Mouse (Mus musculus): ENCODE results near the gene Dvl1. TPM values are rescaled to one million over a fixed set of nuclear protein-coding genes. Genes with fewer than 3 reads are reported as not detected.

Gene Dvl1
- polyA plus RNA-seq, 1 experiment from 2014 or later = 32.1 TPM

DNA sequence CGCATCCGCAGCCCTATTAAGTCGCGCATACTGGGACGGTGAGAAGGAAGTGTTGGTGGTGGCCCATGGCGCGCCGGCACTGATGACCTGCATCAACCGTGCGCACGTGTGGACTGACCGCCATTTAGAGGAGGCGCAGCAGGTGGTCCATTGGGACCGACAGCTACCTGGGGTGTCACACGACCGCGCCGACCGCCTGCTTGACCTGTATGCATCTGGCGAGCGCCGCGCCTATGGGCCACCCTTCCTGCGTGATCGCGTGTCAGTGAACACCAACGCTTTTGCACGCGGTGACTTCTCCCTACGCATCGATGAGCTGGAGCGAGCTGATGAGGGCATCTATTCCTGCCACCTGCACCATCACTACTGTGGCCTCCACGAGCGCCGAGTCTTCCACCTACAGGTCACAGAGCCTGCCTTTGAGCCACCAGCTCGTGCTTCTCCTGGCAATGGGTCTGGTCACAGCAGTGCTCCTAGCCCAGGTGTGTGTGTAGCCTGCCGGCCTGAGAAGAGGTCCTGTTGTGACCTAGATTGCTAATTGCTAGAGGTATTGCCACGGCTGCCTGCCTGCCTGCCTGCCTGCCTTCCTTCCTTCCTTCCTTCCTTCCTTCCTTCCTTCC lies 5.4 kb upstream of the Dvl1 start:
- Histone ChIP-seq H3K9ac (0 out of 2 replicates have a peak overlapping the region, but pooled peaks have one; percentile 36), H3K9me3 (no peaks in the 10 kb centered on the region), H3K4me2 (replicated peaks) (peak overlapping the region; percentile 63), H3K27me3 (replicated peaks) (peaks cover 13% of the 10 kb centered on the region), H3K4me1 (peaks cover 25% of the 10 kb centered on the region), H3K36me3 (no peaks in the 10 kb centered on the region), H3K4me3 (0 out of 2 replicates have a peak overlapping the region, but pooled peaks have one; percentile 26), H3K27ac (no peak overlapping the region)
- WGBS = 29% methylated on average over 38 of the region's 38 CpGs
- no peak for ATAC-seq (ENCODE audit: low FRiP score, low read depth)

- Histone ChIP-seq H3K36me3 (no peaks in the 10 kb centered on the region), H3K27me3 (replicated peaks) (peaks cover 13% of the 10 kb centered on the region), H3K9ac (no peak overlapping the region), H3K27ac (no peak overlapping the region), H3K4me1 (peaks cover 33% of the 10 kb centered on the region), H3K4me3 (no peak overlapping the region), H3K9me3 (no peaks in the 10 kb centered on the region), H3K4me2 (replicated peaks) (no peak overlapping the region)
- WGBS = 90% methylated on average over 5 of the region's 5 CpGs
- no peak for ATAC-seq (ENCODE audit: low FRiP score, low read depth)
Observed at GRCm38 (mm10) chr4:155843231-155843630, 4.0 kb upstream of the Dvl1 start.

DNA sequence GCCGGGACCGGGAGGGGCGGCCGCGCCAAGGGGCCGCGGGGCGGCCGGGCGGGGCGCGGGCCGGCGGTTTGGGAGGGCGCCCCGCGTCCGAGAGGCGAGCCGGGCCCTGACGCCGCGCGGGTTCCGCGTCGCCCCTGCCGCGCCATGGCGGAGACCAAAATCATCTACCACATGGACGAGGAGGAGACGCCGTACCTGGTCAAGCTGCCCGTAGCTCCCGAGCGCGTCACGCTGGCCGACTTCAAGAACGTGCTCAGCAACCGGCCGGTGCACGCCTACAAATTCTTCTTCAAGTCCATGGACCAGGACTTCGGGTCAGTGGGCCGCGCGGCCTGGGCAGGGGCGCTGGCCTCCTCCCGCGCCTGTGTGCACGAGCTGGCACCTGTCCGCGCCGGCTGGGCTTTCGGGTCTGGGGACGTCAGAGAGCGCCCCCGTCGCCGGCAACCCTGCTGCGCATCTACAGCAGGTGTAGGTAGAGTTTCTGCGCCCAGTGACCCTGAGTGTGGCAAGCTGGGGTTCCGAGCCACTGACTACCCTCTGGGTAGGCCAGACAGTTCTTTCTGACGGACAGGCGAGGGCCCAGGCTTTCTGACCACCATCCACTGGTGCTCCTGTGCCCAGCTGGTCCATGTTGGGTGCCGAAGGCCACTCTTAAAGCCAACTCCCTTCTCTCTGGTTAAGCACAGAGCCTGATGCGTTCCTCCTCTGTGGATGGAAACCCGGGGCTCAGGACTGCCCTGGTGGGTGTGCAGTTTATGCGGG lies 570 bp downstream of the Dvl1 start:
- peak overlapping the region; percentile 84 for H3K4me3 ChIP-seq
- H3K9ac ChIP-seq = peak overlapping the region; percentile 80
- H3K4me2 ChIP-seq (replicated peaks) = peak overlapping the region; percentile 88
- no peaks in the 10 kb centered on the region for H3K9me3 ChIP-seq
- whole genome bisulfite sequencing = 2% methylated on average over 69 of the region's 69 CpGs
- no peaks in the 10 kb centered on the region for H3K36me3 ChIP-seq
- peaks cover 27% of the 10 kb centered on the region for H3K4me1 ChIP-seq
- 0 out of 2 replicates have a peak overlapping the region, but pooled peaks have one; percentile 20 for H3K27ac ChIP-seq
- peak; percentile 56 for ATAC-seq (ENCODE audit: low FRiP score, low read depth)
- no peaks in the 10 kb centered on the region for H3K27me3 ChIP-seq (replicated peaks)

- no peaks in the 10 kb centered on the region for H3K27me3 ChIP-seq (replicated peaks)
- 67% methylated on average over 7 of the region's 7 CpGs for WGBS
- peaks cover 27% of the 10 kb centered on the region for H3K4me1 ChIP-seq
- no peaks in the 10 kb centered on the region for H3K9me3 ChIP-seq
- H3K4me2 ChIP-seq (replicated peaks) = peak overlapping the region; percentile 88
- peaks cover 5% of the 10 kb centered on the region for H3K36me3 ChIP-seq
- H3K9ac ChIP-seq = peak overlapping the region; percentile 80
- H3K27ac ChIP-seq = no peak overlapping the region
- no peak for ATAC-seq (ENCODE audit: low FRiP score, low read depth)
- H3K4me3 ChIP-seq = peak overlapping the region; percentile 84
Observed at GRCm38 (mm10) chr4:155848434-155849095, 1.4 kb downstream of the Dvl1 start.

DNA sequence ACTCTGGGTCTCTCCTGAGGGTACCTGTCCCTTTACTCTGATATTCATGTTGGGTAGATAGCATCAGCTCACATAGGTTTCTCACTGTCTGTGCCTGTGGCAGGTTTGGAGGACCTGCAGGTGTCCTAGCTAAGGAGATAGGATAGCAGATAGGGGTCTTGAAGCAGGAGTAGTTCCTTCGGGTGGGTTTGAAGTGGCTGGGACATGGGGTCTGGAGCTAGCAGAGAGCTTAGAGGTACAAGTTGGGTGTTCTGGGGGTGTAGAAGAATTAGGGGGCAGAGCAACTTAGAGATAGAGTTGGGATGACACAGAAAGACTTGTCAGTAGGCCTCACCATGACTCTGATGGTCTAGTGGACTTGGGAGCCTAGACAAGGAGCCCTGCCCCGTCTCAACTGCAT lies 2.2 kb downstream of the Dvl1 start:
- Histone ChIP-seq H3K4me1 (peaks cover 27% of the 10 kb centered on the region), H3K4me2 (replicated peaks) (peak overlapping the region; percentile 88; the same call in 1 of the 2 replicates), H3K9me3 (no peaks in the 10 kb centered on the region), H3K27me3 (replicated peaks) (no peaks in the 10 kb centered on the region), H3K4me3 (no peak overlapping the region), H3K36me3 (peaks cover 13% of the 10 kb centered on the region), H3K27ac (no peak overlapping the region), H3K9ac (no peak overlapping the region)
- ATAC-seq (ENCODE audit: low FRiP score, low read depth) = no peak
- 88% methylated on average over 2 of the region's 2 CpGs for WGBS

DNA sequence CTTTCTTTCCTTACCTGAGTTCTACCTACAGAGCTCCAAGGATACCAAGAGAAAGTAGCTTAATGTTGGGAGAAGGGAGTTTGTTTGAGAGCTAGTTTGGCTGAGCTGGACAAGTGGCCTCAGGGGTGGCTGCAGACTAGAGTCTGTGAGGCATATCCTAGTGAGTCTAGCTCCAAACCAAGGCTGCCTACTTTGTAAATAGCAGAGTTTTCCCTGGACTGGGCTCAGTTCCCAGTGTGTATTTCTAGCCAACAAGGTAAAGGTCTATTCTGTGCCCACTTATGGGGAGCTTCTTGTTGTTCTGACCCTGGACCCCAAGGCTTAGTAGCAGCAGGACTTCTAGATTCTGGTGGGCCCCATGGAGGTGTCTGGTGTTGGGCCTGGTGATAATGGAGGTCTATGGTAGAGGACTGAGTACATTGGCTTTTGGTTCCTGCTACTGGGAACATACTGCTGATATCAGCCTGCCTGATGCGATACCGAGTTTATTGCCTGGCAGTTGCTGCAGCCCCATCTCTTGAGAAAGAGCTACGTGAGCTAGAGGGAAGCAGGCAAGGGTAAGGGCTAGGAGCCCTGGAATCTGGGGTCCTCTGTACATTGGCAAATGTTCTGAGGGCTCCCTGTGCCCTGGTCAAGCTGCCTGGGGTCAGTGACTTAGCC lies 2.7 kb downstream of the Dvl1 start:
- Histone ChIP-seq H3K27me3 (replicated peaks) (no peaks in the 10 kb centered on the region), H3K9ac (no peak overlapping the region), H3K4me1 (peaks cover 27% of the 10 kb centered on the region), H3K4me3 (no peak overlapping the region), H3K4me2 (replicated peaks) (peak overlapping the region; percentile 88; the same call in 1 of the 2 replicates), H3K36me3 (peaks cover 18% of the 10 kb centered on the region), H3K9me3 (no peaks in the 10 kb centered on the region), H3K27ac (no peak overlapping the region)
- ATAC-seq (ENCODE audit: low FRiP score, low read depth) = no peak
- 94% methylated on average over 3 of the region's 3 CpGs for WGBS

DNA sequence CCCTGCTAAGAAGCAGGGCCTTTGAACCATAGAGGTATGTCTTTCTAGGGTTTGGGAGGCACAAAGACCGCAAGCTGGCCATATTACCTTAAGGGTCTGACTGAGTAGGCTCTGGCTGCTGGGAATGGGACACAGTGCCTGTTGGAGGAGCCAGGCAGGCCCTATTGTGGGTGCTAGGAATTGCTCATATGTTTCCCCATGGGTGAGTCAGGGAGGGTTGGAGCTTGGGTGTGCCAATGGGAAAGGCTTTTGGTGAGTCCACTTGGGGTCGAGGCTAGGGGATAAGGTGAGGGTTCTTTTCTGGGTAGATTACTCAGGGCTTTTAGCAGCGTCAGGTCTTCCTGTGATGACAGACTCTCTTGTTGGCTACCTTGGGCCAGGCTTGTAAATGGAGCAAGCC lies 4.2 kb downstream of the Dvl1 start:
- WGBS = 84% methylated on average over 3 of the region's 3 CpGs
- no peaks in the 10 kb centered on the region for H3K27me3 ChIP-seq (replicated peaks)
- H3K4me2 ChIP-seq (replicated peaks) = no peak overlapping the region
- H3K36me3 ChIP-seq = peaks cover 33% of the 10 kb centered on the region
- H3K9ac ChIP-seq = no peak overlapping the region
- no peak overlapping the region for H3K4me3 ChIP-seq
- no peak overlapping the region for H3K27ac ChIP-seq
- no peak for ATAC-seq (ENCODE audit: low FRiP score, low read depth)
- no peaks in the 10 kb centered on the region for H3K9me3 ChIP-seq
- H3K4me1 ChIP-seq = peaks cover 26% of the 10 kb centered on the region

GRCm38 (mm10) chr4:155851951-155852411 lies 4.8 kb downstream of the Dvl1 start:
- 86% methylated on average over 2 of the region's 2 CpGs for WGBS
- H3K9ac ChIP-seq = no peak overlapping the region

DNA sequence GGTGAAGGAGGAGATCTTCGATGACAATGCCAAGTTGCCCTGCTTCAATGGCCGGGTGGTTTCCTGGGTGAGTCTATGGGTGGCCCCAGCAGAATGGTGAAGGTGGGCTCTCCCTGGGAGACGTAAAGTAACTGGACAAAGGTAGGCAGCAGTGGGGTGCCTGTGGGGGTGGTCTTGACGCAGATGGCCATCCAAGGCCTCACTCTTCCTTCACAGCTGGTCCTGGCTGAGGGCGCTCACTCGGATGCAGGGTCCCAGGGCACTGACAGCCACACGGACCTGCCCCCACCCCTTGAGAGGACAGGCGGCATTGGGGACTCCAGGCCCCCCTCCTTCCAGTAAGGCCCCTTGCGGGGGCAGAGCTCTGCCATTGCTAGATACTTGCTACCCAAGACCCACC lies 6.2 kb downstream of the Dvl1 start:
- Histone ChIP-seq H3K9me3 (no peaks in the 10 kb centered on the region), H3K27ac (no peak overlapping the region), H3K36me3 (peaks cover 53% of the 10 kb centered on the region), H3K4me2 (replicated peaks) (no peak overlapping the region), H3K4me1 (peaks cover 13% of the 10 kb centered on the region), H3K9ac (no peak overlapping the region), H3K27me3 (replicated peaks) (no peaks in the 10 kb centered on the region), H3K4me3 (no peak overlapping the region)
- 92% methylated on average over 9 of the region's 9 CpGs for WGBS
- no peak for ATAC-seq (ENCODE audit: low FRiP score, low read depth)

More at GRCm38 (mm10) chr4:155851951-155852411, 4.8 kb downstream of the Dvl1 start:
- Histone ChIP-seq H3K9me3 (no peaks in the 10 kb centered on the region), H3K27me3 (replicated peaks) (no peaks in the 10 kb centered on the region), H3K4me2 (replicated peaks) (no peak overlapping the region), H3K27ac (no peak overlapping the region), H3K4me3 (no peak overlapping the region), H3K4me1 (peaks cover 20% of the 10 kb centered on the region), H3K36me3 (peaks cover 39% of the 10 kb centered on the region)
- ATAC-seq (ENCODE audit: low FRiP score, low read depth) = no peak

- Histone ChIP-seq H3K4me3 (no peak overlapping the region), H3K36me3 (peaks cover 68% of the 10 kb centered on the region), H3K27ac (no peak overlapping the region), H3K4me1 (no peaks in the 10 kb centered on the region), H3K9me3 (no peaks in the 10 kb centered on the region), H3K9ac (no peak overlapping the region), H3K4me2 (replicated peaks) (no peak overlapping the region), H3K27me3 (replicated peaks) (no peaks in the 10 kb centered on the region)
- WGBS = 94% methylated on average over 12 of the region's 12 CpGs
- ATAC-seq (ENCODE audit: low FRiP score, low read depth) = no peak
Observed at GRCm38 (mm10) chr4:155854991-155855390, 7.8 kb downstream of the Dvl1 start.

DNA sequence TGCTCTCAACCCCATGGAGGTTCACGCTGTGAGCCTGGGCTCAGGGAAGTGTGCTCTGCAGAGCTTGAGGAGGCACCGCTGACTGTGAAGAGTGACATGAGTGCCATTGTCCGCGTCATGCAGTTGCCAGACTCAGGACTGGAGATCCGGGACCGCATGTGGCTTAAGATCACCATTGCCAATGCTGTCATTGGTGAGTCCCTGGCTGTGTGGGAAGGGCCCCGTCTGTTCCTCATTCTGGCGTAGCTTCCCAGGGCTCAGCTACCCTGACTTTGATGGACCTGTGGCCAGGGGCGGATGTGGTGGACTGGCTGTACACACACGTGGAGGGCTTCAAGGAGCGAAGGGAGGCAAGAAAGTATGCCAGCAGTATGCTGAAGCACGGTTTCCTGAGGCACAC lies 8.9 kb downstream of the Dvl1 start:
- Histone ChIP-seq H3K36me3 (peaks cover 79% of the 10 kb centered on the region), H3K4me3 (no peak overlapping the region), H3K27me3 (replicated peaks) (no peaks in the 10 kb centered on the region), H3K4me1 (no peaks in the 10 kb centered on the region), H3K9me3 (no peaks in the 10 kb centered on the region), H3K4me2 (replicated peaks) (no peak overlapping the region), H3K9ac (no peak overlapping the region), H3K27ac (no peak overlapping the region)
- WGBS = 96% methylated on average over 12 of the region's 12 CpGs
- ATAC-seq (ENCODE audit: low FRiP score, low read depth) = no peak

GRCm38 (mm10) chr4:155856881-155857280 lies 9.7 kb downstream of the Dvl1 start:
- H3K27me3 ChIP-seq (replicated peaks) = no peaks in the 10 kb centered on the region
- 90% methylated on average over 3 of the region's 3 CpGs for WGBS
- H3K36me3 ChIP-seq = peaks cover 86% of the 10 kb centered on the region
- no peaks in the 10 kb centered on the region for H3K4me1 ChIP-seq
- H3K4me2 ChIP-seq (replicated peaks) = no peak overlapping the region
- H3K27ac ChIP-seq = no peak overlapping the region
- no peak overlapping the region for H3K9ac ChIP-seq
- no peak overlapping the region for H3K4me3 ChIP-seq
- H3K9me3 ChIP-seq = no peaks in the 10 kb centered on the region
- ATAC-seq (ENCODE audit: low FRiP score, low read depth) = no peak

Data from neural tube, embryonic 12.5 days (tissue).